Mouse (Mus musculus): ENCODE data around the gene Aldh8a1.

DNA sequence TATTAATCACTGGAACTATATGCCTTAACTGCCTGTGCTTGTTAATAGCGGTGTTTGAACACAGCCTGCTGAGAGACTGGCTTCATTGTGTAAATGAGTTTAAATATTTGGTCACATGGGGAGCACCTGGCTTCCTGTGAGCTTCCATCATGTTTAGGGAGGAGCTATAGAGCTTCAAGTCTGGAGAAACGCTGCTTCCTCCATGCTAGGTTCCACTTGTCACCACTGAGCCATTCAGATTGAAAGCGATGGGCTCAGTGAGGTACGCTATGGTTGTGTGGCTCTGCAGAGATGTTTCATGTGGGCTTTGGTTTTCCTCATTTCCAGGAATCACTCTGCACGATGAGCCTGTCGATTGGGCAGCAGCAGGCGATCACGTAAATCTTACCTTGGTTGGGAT, 19.1 kb upstream of the Aldh8a1 start:
- no peak for TF ChIP-seq CTCF (IDR thresholded peaks at IDR 0.05; ENCODE audit: extremely low read depth, insufficient read length, insufficient replicate concordance, low read depth, low read length)
- no peak for TF ChIP-seq POLR2A (IDR thresholded peaks at IDR 0.05; ENCODE audit: low read depth, low read length)

Measured in small intestine, adult 2 months (tissue).